Mouse (Mus musculus) CH12.LX (cell line): ENCODE data around the gene Agap1.

Experiments used
- CTCF ChIP-seq, 2 experiments: IDR thresholded peaks in 1 of 2; conservative IDR thresholded peaks in 1 of 2; 2 replicates each; pipeline ENCODE4 v1.5.1; 2011 to 2012; ENCODE audit warnings: low read depth in 2 of 2, low read length in 2 of 2, improper control_type of control experiment in 1 of 2, inconsistent platforms in 1 of 2, mild to moderate bottlenecking in 1 of 2, moderate library complexity in 1 of 2
- EP300 ChIP-seq: IDR thresholded peaks from 2 replicates; pipeline ENCODE4 v1.6.1; 2011; ENCODE audit warnings: low read length, improper control_type of control experiment
- HCFC1 ChIP-seq: IDR thresholded peaks from 2 replicates; pipeline ENCODE4 v1.6.1; 2012; ENCODE audit warnings: low read depth, mild to moderate bottlenecking, inconsistent platforms, low read length, improper control_type of control experiment
- MAX ChIP-seq: IDR thresholded peaks from 2 replicates; pipeline ENCODE4 v1.6.1; 2011; ENCODE audit warnings: low read length, improper control_type of control experiment
- MYC ChIP-seq: IDR thresholded peaks from 2 replicates; pipeline ENCODE4 v1.6.1; 2011; ENCODE audit warnings: low read depth, mild to moderate bottlenecking, improper control_type of control experiment, low read length
- NELFE ChIP-seq: IDR thresholded peaks from 2 replicates; pipeline ENCODE4 v1.6.1; 2011; ENCODE audit warnings: low read depth, low read length, improper control_type of control experiment
- POLR2A ChIP-seq: IDR thresholded peaks from 2 replicates; pipeline ENCODE4 v1.6.1; 2011; ENCODE audit warnings: low read depth, mild to moderate bottlenecking, improper control_type of control experiment, low read length
- RAD21 ChIP-seq: IDR thresholded peaks from 2 replicates; pipeline ENCODE4 v1.6.1; 2011; ENCODE audit warnings: low read depth, mild to moderate bottlenecking, low read length, improper control_type of control experiment, moderate library complexity
- SMC3 ChIP-seq: IDR thresholded peaks from 2 replicates; pipeline ENCODE4 v1.6.1; 2011; ENCODE audit warnings: low read depth, low read length, improper control_type of control experiment
- USF1 ChIP-seq: IDR thresholded peaks from 2 replicates; pipeline ENCODE4 v1.6.1; 2014; ENCODE audit warnings: low read depth, mild to moderate bottlenecking, inconsistent platforms, low read length, improper control_type of control experiment

DNA sequence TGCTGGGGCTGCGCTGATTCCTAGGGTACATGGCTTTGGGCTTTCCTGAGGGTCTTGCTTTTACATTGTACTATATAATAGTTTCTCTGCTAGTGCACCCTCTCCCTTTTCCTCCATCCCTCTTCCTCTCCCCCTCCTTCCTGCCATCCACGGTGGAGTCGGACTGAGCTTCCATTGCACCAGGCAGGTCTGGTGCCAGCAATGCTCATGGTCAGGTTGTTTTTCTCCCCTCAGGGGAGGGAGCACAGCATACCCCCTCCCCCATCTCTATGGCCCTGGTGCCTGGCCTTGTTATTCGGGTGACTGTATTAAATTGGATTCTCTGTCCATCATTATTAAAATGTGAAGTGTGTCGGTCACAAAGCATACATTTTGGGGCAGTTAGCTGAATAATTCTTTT lies 259.1 kb downstream of the Agap1 start:
- no peak for TF ChIP-seq CTCF (conservative IDR thresholded peaks at IDR 0.05 in 1 of 2, IDR thresholded peaks at IDR 0.05 in 1 of 2; ENCODE audit: low read depth in 2 of 2, low read length in 2 of 2)
- TF ChIP-seq RAD21: no peak
- no peak for TF ChIP-seq USF1
- no peak for TF ChIP-seq POLR2A
- TF ChIP-seq MYC: no peak
- TF ChIP-seq NELFE: no peak
- TF ChIP-seq HCFC1: no peak
- TF ChIP-seq EP300: no peak
- no peak for TF ChIP-seq SMC3
- no peak for TF ChIP-seq MAX
